Mouse (Mus musculus): ENCODE measurements around the gene Dhx40. TPM values are rescaled to one million over a fixed set of nuclear protein-coding genes. Genes with fewer than 3 reads are reported as not detected.

The Dhx40 gene
- total RNA-seq, 4 experiments from 2014 or later: 20.0 to 23.2 (median 20.8) TPM

Other genes with a start within 250 kb of the Dhx40 start
- gene Vmp1, start 123.9 kb downstream of the Dhx40 start, total RNA-seq (2022): 100 to 1,000 TPM; 133 to 169 (median 142) TPM
- gene Ptrh2, start 123.8 kb downstream of the Dhx40 start, total RNA-seq (2022): 1 to 10 TPM; 8.5 to 9.2 (median 8.7) TPM
- gene Cltc, start 50.2 kb downstream of the Dhx40 start, total RNA-seq (2022): 100 to 1,000 TPM; 529 to 551 (median 542) TPM
- 10 to 100 TPM; 44.2 to 53.3 (median 48.8) TPM for gene Ypel2, start 186.0 kb upstream of the Dhx40 start, total RNA-seq (2022)

Data from left cerebral cortex, adult 8-10 months (tissue).